Mouse (Mus musculus): Measurements from ENCODE around the gene Atp11a. TPM values are rescaled to one million over a fixed set of nuclear protein-coding genes. Genes with fewer than 3 reads are reported as not detected.

The Atp11a gene
- polyA plus RNA-seq, 1 experiment from 2014 or later: 22.5 TPM

GRCm38 (mm10) chr8:12799099-12799498 lies 42.3 kb downstream of the Atp11a start:
- H3K36me3 ChIP-seq: no peaks in the 10 kb centered on the region
- H3K4me2 ChIP-seq (replicated peaks): no peak overlapping the region
- WGBS: 73% methylated on average over 6 of the region's 6 CpGs
- no peak for ATAC-seq (ENCODE audit: insufficient number of reproducible peaks, insufficient read depth, low FRiP score, low TSS enrichment)
- no peak overlapping the region for H3K4me3 ChIP-seq
- H3K4me1 ChIP-seq: peaks cover 24% of the 10 kb centered on the region
- H3K9me3 ChIP-seq: no peaks in the 10 kb centered on the region
- no peaks in the 10 kb centered on the region for H3K27me3 ChIP-seq
- no peak overlapping the region for H3K9ac ChIP-seq
- H3K27ac ChIP-seq: no peak overlapping the region

GRCm38 (mm10) chr8:12799832-12800231 lies 43.0 kb downstream of the Atp11a start:
- H3K9me3 ChIP-seq: no peaks in the 10 kb centered on the region
- no peak overlapping the region for H3K4me3 ChIP-seq
- no peaks in the 10 kb centered on the region for H3K27me3 ChIP-seq
- H3K4me1 ChIP-seq: peaks cover 24% of the 10 kb centered on the region
- WGBS: 49% methylated on average over 6 of the region's 6 CpGs
- H3K36me3 ChIP-seq: no peaks in the 10 kb centered on the region
- no peak overlapping the region for H3K4me2 ChIP-seq (replicated peaks)
- ATAC-seq (ENCODE audit: insufficient number of reproducible peaks, insufficient read depth, low FRiP score, low TSS enrichment): no peak
- no peak overlapping the region for H3K27ac ChIP-seq
- H3K9ac ChIP-seq: no peak overlapping the region

GRCm38 (mm10) chr8:12800246-12800645 lies 43.4 kb downstream of the Atp11a start:
- H3K4me1 ChIP-seq: peaks cover 24% of the 10 kb centered on the region
- H3K36me3 ChIP-seq: no peaks in the 10 kb centered on the region
- H3K27me3 ChIP-seq: no peaks in the 10 kb centered on the region
- H3K4me3 ChIP-seq: no peak overlapping the region
- no peak overlapping the region for H3K27ac ChIP-seq
- no peak overlapping the region for H3K4me2 ChIP-seq (replicated peaks)
- H3K9ac ChIP-seq: no peak overlapping the region
- no peak for ATAC-seq (ENCODE audit: insufficient number of reproducible peaks, insufficient read depth, low FRiP score, low TSS enrichment)
- H3K9me3 ChIP-seq: no peaks in the 10 kb centered on the region
- WGBS: 43% methylated on average over 2 of the region's 2 CpGs

- 76% methylated on average over 10 of the region's 10 CpGs for WGBS
- no peaks in the 10 kb centered on the region for H3K9me3 ChIP-seq
- no peak overlapping the region for H3K4me3 ChIP-seq
- H3K4me1 ChIP-seq: peaks cover 24% of the 10 kb centered on the region
- no peak overlapping the region for H3K27ac ChIP-seq
- no peak overlapping the region for H3K4me2 ChIP-seq (replicated peaks)
- H3K27me3 ChIP-seq: no peaks in the 10 kb centered on the region
- no peaks in the 10 kb centered on the region for H3K36me3 ChIP-seq
- no peak for ATAC-seq (ENCODE audit: insufficient number of reproducible peaks, insufficient read depth, low FRiP score, low TSS enrichment)
- no peak overlapping the region for H3K9ac ChIP-seq
Measured at GRCm38 (mm10) chr8:12801586-12801985, 44.8 kb downstream of the Atp11a start.

GRCm38 (mm10) chr8:12803121-12803520 lies 46.3 kb downstream of the Atp11a start:
- no peak for ATAC-seq (ENCODE audit: insufficient number of reproducible peaks, insufficient read depth, low FRiP score, low TSS enrichment)
- H3K9ac ChIP-seq: no peak overlapping the region
- H3K27ac ChIP-seq: no peak overlapping the region
- peaks cover 7% of the 10 kb centered on the region; the same call in 1 of the 2 replicates for H3K36me3 ChIP-seq
- 88% methylated on average over 10 of the region's 10 CpGs for WGBS
- H3K9me3 ChIP-seq: no peaks in the 10 kb centered on the region
- H3K27me3 ChIP-seq: no peaks in the 10 kb centered on the region
- H3K4me1 ChIP-seq: peaks cover 27% of the 10 kb centered on the region
- no peak overlapping the region for H3K4me3 ChIP-seq
- no peak overlapping the region for H3K4me2 ChIP-seq (replicated peaks)

GRCm38 (mm10) chr8:12804909-12805308 lies 48.1 kb downstream of the Atp11a start:
- ATAC-seq (ENCODE audit: insufficient number of reproducible peaks, insufficient read depth, low FRiP score, low TSS enrichment): no peak
- no peaks in the 10 kb centered on the region for H3K27me3 ChIP-seq
- H3K4me1 ChIP-seq: peaks cover 27% of the 10 kb centered on the region
- no peak overlapping the region for H3K9ac ChIP-seq
- H3K27ac ChIP-seq: no peak overlapping the region
- no peak overlapping the region for H3K4me2 ChIP-seq (replicated peaks)
- H3K4me3 ChIP-seq: no peak overlapping the region
- no peaks in the 10 kb centered on the region for H3K9me3 ChIP-seq
- peaks cover 16% of the 10 kb centered on the region for H3K36me3 ChIP-seq
- WGBS: 77% methylated on average over 5 of the region's 5 CpGs

GRCm38 (mm10) chr8:12805569-12805968 lies 48.8 kb downstream of the Atp11a start:
- no peak for ATAC-seq (ENCODE audit: insufficient number of reproducible peaks, insufficient read depth, low FRiP score, low TSS enrichment)
- Histone ChIP-seq H3K27me3 (no peaks in the 10 kb centered on the region), H3K4me3 (no peak overlapping the region), H3K36me3 (peaks cover 16% of the 10 kb centered on the region), H3K27ac (no peak overlapping the region; the same call in 1 of the 2 replicates), H3K9ac (no peak overlapping the region), H3K4me2 (replicated peaks) (no peak overlapping the region), H3K4me1 (peaks cover 21% of the 10 kb centered on the region), H3K9me3 (no peaks in the 10 kb centered on the region)
- WGBS: 71% methylated on average over 4 of the region's 4 CpGs

- H3K4me3 ChIP-seq: no peak overlapping the region
- no peak overlapping the region for H3K27ac ChIP-seq
- H3K9ac ChIP-seq: no peak overlapping the region
- 86% methylated on average over 2 of the region's 2 CpGs for WGBS
- H3K36me3 ChIP-seq: peaks cover 28% of the 10 kb centered on the region
- no peak overlapping the region for H3K4me2 ChIP-seq (replicated peaks)
- 0 out of 2 replicates have a peak, but pooled peaks cover 3% of the 10 kb centered on the region for H3K4me1 ChIP-seq
- no peak for ATAC-seq (ENCODE audit: insufficient number of reproducible peaks, insufficient read depth, low FRiP score, low TSS enrichment)
- H3K9me3 ChIP-seq: no peaks in the 10 kb centered on the region
- H3K27me3 ChIP-seq: no peaks in the 10 kb centered on the region
Measured at GRCm38 (mm10) chr8:12808018-12808417, 51.2 kb downstream of the Atp11a start.

GRCm38 (mm10) chr8:12809516-12809915 lies 52.7 kb downstream of the Atp11a start:
- no peaks in the 10 kb centered on the region for H3K27me3 ChIP-seq

GRCm38 (mm10) chr8:12811231-12811630 lies 54.4 kb downstream of the Atp11a start:
- no peaks in the 10 kb centered on the region for H3K9me3 ChIP-seq
- peaks cover 28% of the 10 kb centered on the region for H3K36me3 ChIP-seq
- H3K27me3 ChIP-seq: no peaks in the 10 kb centered on the region
- H3K4me3 ChIP-seq: no peak overlapping the region
- ATAC-seq (ENCODE audit: insufficient number of reproducible peaks, insufficient read depth, low FRiP score, low TSS enrichment): no peak
- 0 out of 2 replicates have a peak, but pooled peaks cover 3% of the 10 kb centered on the region for H3K4me1 ChIP-seq
- no peak overlapping the region for H3K27ac ChIP-seq
- WGBS: 50% methylated on average over 6 of the region's 6 CpGs
- H3K9ac ChIP-seq: no peak overlapping the region
- no peak overlapping the region for H3K4me2 ChIP-seq (replicated peaks)

More at GRCm38 (mm10) chr8:12809516-12809915, 52.7 kb downstream of the Atp11a start:
- H3K27ac ChIP-seq: no peak overlapping the region
- 80% methylated on average over 2 of the region's 2 CpGs for WGBS
- H3K9me3 ChIP-seq: no peaks in the 10 kb centered on the region
- 0 out of 2 replicates have a peak, but pooled peaks cover 3% of the 10 kb centered on the region for H3K4me1 ChIP-seq
- no peak overlapping the region for H3K4me2 ChIP-seq (replicated peaks)
- ATAC-seq (ENCODE audit: insufficient number of reproducible peaks, insufficient read depth, low FRiP score, low TSS enrichment): no peak
- peaks cover 28% of the 10 kb centered on the region for H3K36me3 ChIP-seq
- H3K9ac ChIP-seq: no peak overlapping the region
- no peak overlapping the region for H3K4me3 ChIP-seq

GRCm38 (mm10) chr8:12816412-12816811 lies 59.6 kb downstream of the Atp11a start:
- Histone ChIP-seq H3K9ac (no peak overlapping the region), H3K4me3 (no peak overlapping the region), H3K27me3 (no peaks in the 10 kb centered on the region), H3K9me3 (no peaks in the 10 kb centered on the region), H3K36me3 (peaks cover 31% of the 10 kb centered on the region), H3K4me1 (no peaks in the 10 kb centered on the region), H3K27ac (no peak overlapping the region), H3K4me2 (replicated peaks) (no peak overlapping the region)
- 61% methylated on average over 6 of the region's 6 CpGs for WGBS
- no peak for ATAC-seq (ENCODE audit: insufficient number of reproducible peaks, insufficient read depth, low FRiP score, low TSS enrichment)

- no peaks in the 10 kb centered on the region for H3K27me3 ChIP-seq
- no peak overlapping the region for H3K27ac ChIP-seq
- H3K36me3 ChIP-seq: peaks cover 52% of the 10 kb centered on the region
- no peak overlapping the region for H3K4me3 ChIP-seq
- H3K9me3 ChIP-seq: no peaks in the 10 kb centered on the region
- WGBS: 75% methylated on average over 7 of the region's 7 CpGs
- no peak overlapping the region for H3K9ac ChIP-seq
- no peak overlapping the region for H3K4me2 ChIP-seq (replicated peaks)
- no peaks in the 10 kb centered on the region for H3K4me1 ChIP-seq
- no peak for ATAC-seq (ENCODE audit: insufficient number of reproducible peaks, insufficient read depth, low FRiP score, low TSS enrichment)
Measured at GRCm38 (mm10) chr8:12822892-12823291, 66.1 kb downstream of the Atp11a start.

- no peaks in the 10 kb centered on the region for H3K4me1 ChIP-seq
- ATAC-seq (ENCODE audit: insufficient number of reproducible peaks, insufficient read depth, low FRiP score, low TSS enrichment): no peak
- 64% methylated on average over 10 of the region's 10 CpGs for WGBS
- H3K27me3 ChIP-seq: no peaks in the 10 kb centered on the region
- no peak overlapping the region for H3K4me3 ChIP-seq
- H3K36me3 ChIP-seq: peaks cover 66% of the 10 kb centered on the region
- H3K4me2 ChIP-seq (replicated peaks): no peak overlapping the region
- no peaks in the 10 kb centered on the region for H3K9me3 ChIP-seq
- no peak overlapping the region for H3K27ac ChIP-seq
- no peak overlapping the region for H3K9ac ChIP-seq
Measured at GRCm38 (mm10) chr8:12824562-12824961, 67.7 kb downstream of the Atp11a start.
